Mouse (Mus musculus): ENCODE measurements around the gene Smc2. TPM values are rescaled to one million over a fixed set of nuclear protein-coding genes. Genes with fewer than 3 reads are reported as not detected.
A peak's percentile ranks its signal among the peaks of the same experiment; 100 is the strongest.
"Not testable (repeated sequence)": the region's sequence is repeated elsewhere in the genome, so short reads cannot be mapped to it uniquely, and the experiment has no call there.

The Smc2 gene
- total RNA-seq (2014; rRNA removed) (15.8 and 21.0 TPM in 2 replicates), polyA plus RNA-seq (2015; fragmentation: Nextera tagmentation; extraction: Ambion mirVana) (31.7 and 34.8 TPM in 2 replicates)

GRCm38 (mm10) chr4:52438886-52439664 lies at the start of gene Smc2:
Smc2 (plus strand) TSS chr4:52439243.
- Histone ChIP-seq H3K4me3 (ENCODE audit: low read depth, low read length) (peak within 1 kb of the TSS; percentile 75), H3K9ac (replicated peaks; ENCODE audit: low read length, poor library complexity, severe bottlenecking) (peak within 1 kb of the TSS; percentile 72), H3K9me3 (ENCODE audit: low read length) (no peaks in the 10 kb centered on the region), H3K4me1 (ENCODE audit: insufficient read depth, low read length) (no peaks in the 10 kb centered on the region), H3K27ac (ENCODE audit: low read depth, low read length) (peak within 1 kb of the TSS; percentile 90), H3K27me3 (ENCODE audit: insufficient read depth, low read length) (no peaks in the 10 kb centered on the region), H3K36me3 (ENCODE audit: insufficient read depth, low read length) (no peaks in the 10 kb centered on the region), H3K4me2 (ENCODE audit: low read depth, low read length, poor library complexity, severe bottlenecking) (peak within 1 kb of the TSS; percentile 88)
- TF ChIP-seq CTCF (IDR thresholded peaks at IDR 0.05) = peak; percentile 16; the same call in 1 of the 2 replicates
- peak; percentile 96 for DNase-seq (ENCODE audit: low spot score)
- under 1% methylated on average over 52 of the region's 53 CpGs for WGBS
- ATAC-seq (ENCODE audit: low FRiP score) = peak; percentile 98

GRCm38 (mm10) chr4:52411587-52411986 lies 27.5 kb upstream of the Smc2 start:
- Histone ChIP-seq H3K36me3 (ENCODE audit: insufficient read depth, low read length) (no peaks in the 10 kb centered on the region), H3K9me3 (ENCODE audit: low read length) (no peaks in the 10 kb centered on the region), H3K27me3 (ENCODE audit: insufficient read depth, low read length) (no peaks in the 10 kb centered on the region), H3K4me1 (ENCODE audit: insufficient read depth, low read length) (no peaks in the 10 kb centered on the region), H3K9ac (replicated peaks; ENCODE audit: low read length, poor library complexity, severe bottlenecking) (no peak overlapping the region), H3K4me3 (ENCODE audit: low read depth, low read length) (no peak overlapping the region), H3K4me2 (ENCODE audit: low read depth, low read length, poor library complexity, severe bottlenecking) (no peak overlapping the region), H3K27ac (ENCODE audit: low read depth, low read length) (no peak overlapping the region)
- 81% methylated on average over 2 of the region's 2 CpGs for WGBS
- DNase-seq (ENCODE audit: low spot score) = no peak
- ATAC-seq (ENCODE audit: low FRiP score) = no peak
- TF ChIP-seq CTCF (IDR thresholded peaks at IDR 0.05) = no peak

- ATAC-seq (ENCODE audit: low FRiP score) = no peak
- 53% methylated on average over 4 of the region's 4 CpGs for WGBS
- no peak for TF ChIP-seq CTCF (IDR thresholded peaks at IDR 0.05)
Measured at GRCm38 (mm10) chr4:52423653-52424052, 15.4 kb upstream of the Smc2 start.

GRCm38 (mm10) chr4:52429310-52430198 lies 9.5 kb upstream of the Smc2 start:
- no peak for ATAC-seq (ENCODE audit: low FRiP score)
- Histone ChIP-seq H3K4me1 (ENCODE audit: insufficient read depth, low read length) (no peaks in the 10 kb centered on the region), H3K27ac (ENCODE audit: low read depth, low read length) (no peak overlapping the region), H3K4me3 (ENCODE audit: low read depth, low read length) (no peak overlapping the region), H3K36me3 (ENCODE audit: insufficient read depth, low read length) (no peaks in the 10 kb centered on the region), H3K4me2 (ENCODE audit: low read depth, low read length, poor library complexity, severe bottlenecking) (no peak overlapping the region), H3K27me3 (ENCODE audit: insufficient read depth, low read length) (no peaks in the 10 kb centered on the region), H3K9ac (replicated peaks; ENCODE audit: low read length, poor library complexity, severe bottlenecking) (no peak overlapping the region), H3K9me3 (ENCODE audit: low read length) (no peaks in the 10 kb centered on the region)
- no peak for TF ChIP-seq CTCF (IDR thresholded peaks at IDR 0.05)
- DNase-seq (ENCODE audit: low spot score) = no peak
- 49% methylated on average over 7 of the region's 7 CpGs for WGBS

More at GRCm38 (mm10) chr4:52423653-52424052, 15.4 kb upstream of the Smc2 start:
- Histone ChIP-seq H3K9ac (replicated peaks; ENCODE audit: low read length, poor library complexity, severe bottlenecking) (no peak overlapping the region), H3K4me3 (ENCODE audit: low read depth, low read length) (no peak overlapping the region), H3K27me3 (ENCODE audit: insufficient read depth, low read length) (no peaks in the 10 kb centered on the region), H3K36me3 (ENCODE audit: insufficient read depth, low read length) (no peaks in the 10 kb centered on the region), H3K4me1 (ENCODE audit: insufficient read depth, low read length) (no peaks in the 10 kb centered on the region), H3K4me2 (ENCODE audit: low read depth, low read length, poor library complexity, severe bottlenecking) (no peak overlapping the region), H3K9me3 (ENCODE audit: low read length) (no peaks in the 10 kb centered on the region), H3K27ac (ENCODE audit: low read depth, low read length) (no peak overlapping the region)
- DNase-seq (ENCODE audit: low spot score) = peak; percentile 2

DNA sequence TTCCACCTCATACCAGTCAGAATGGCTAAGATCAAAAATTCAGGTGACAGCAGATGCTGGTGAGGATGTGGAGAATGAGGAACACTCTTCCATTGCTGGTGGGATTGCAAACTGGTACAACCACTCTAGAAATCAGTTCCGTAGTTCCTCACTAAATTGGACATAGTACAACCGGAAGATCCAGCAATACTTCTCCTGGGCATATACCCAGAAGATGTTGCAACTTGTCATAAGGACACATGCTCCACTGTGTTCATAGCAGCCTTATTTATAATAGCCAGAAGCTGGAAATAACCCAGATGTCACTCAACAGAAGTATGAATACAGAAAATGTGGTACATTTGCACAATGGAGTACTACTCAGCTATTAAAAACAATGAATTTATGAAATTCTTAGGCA lies 3.5 kb upstream of the Smc2 start:
- not testable (repeated sequence) for H3K27ac ChIP-seq (ENCODE audit: low read depth, low read length); H3K36me3 ChIP-seq (ENCODE audit: insufficient read depth, low read length); ATAC-seq (ENCODE audit: low FRiP score); H3K4me3 ChIP-seq (ENCODE audit: low read depth, low read length); H3K4me1 ChIP-seq (ENCODE audit: insufficient read depth, low read length); H3K27me3 ChIP-seq (ENCODE audit: insufficient read depth, low read length); H3K9ac ChIP-seq (replicated peaks; ENCODE audit: low read length, poor library complexity, severe bottlenecking); H3K4me2 ChIP-seq (ENCODE audit: low read depth, low read length, poor library complexity, severe bottlenecking); DNase-seq (ENCODE audit: low spot score); H3K9me3 ChIP-seq (ENCODE audit: low read length)
- 93% methylated on average over 2 of the region's 2 CpGs for WGBS

Measured in midbrain, postnatal 0 days (tissue).